Mouse (Mus musculus) ES-Bruce4 (cell line): ENCODE measurements around the gene Klhl29. TPM values are rescaled to one million over a fixed set of nuclear protein-coding genes. Genes with fewer than 3 reads are reported as not detected.

Experiments used
- H3K27ac ChIP-seq: 2 replicates; pipeline ENCODE4 v1.5.1; 2012; ENCODE audit warnings: low read length, inconsistent platforms; ENCODE audit not compliant: insufficient read depth
- H3K27me3 ChIP-seq: 2 replicates; pipeline ENCODE4 v1.6.1; 2012; ENCODE audit warnings: mild to moderate bottlenecking, low read length, inconsistent platforms; ENCODE audit not compliant: control insufficient read depth, poor library complexity, insufficient read depth, severe bottlenecking
- H3K36me3 ChIP-seq: 2 replicates; pipeline ENCODE4 v1.6.1; 2012; ENCODE audit warnings: inconsistent platforms, mild to moderate bottlenecking, low read length, moderate library complexity; ENCODE audit not compliant: control insufficient read depth, poor library complexity, insufficient read depth, severe bottlenecking
- H3K4me1 ChIP-seq: one replicate; pipeline ENCODE4 v1.8.1; 2011; ENCODE audit warnings: low read length; ENCODE audit not compliant: control insufficient read depth, insufficient read depth
- H3K4me3 ChIP-seq: 2 replicates; pipeline ENCODE4 v1.5.1; 2011; ENCODE audit warnings: low read depth, mild to moderate bottlenecking, low read length
- H3K9ac ChIP-seq: 2 replicates; pipeline ENCODE4 v1.6.1; 2012; ENCODE audit warnings: low read depth, mild to moderate bottlenecking, inconsistent platforms; ENCODE audit not compliant: poor library complexity, severe bottlenecking
- H3K9me3 ChIP-seq: replicated peaks from 2 replicates; pipeline ENCODE4 v1.6.1; 2012; ENCODE audit warnings: mild to moderate bottlenecking, low read length, inconsistent platforms; ENCODE audit not compliant: control insufficient read depth, poor library complexity, insufficient read depth, severe bottlenecking
- CTCF ChIP-seq: IDR thresholded peaks from one replicate; pipeline ENCODE4 v1.8.1; 2011; ENCODE audit warnings: low read depth, low read length
- EP300 ChIP-seq: IDR thresholded peaks from 2 replicates; pipeline ENCODE4 v1.6.1; 2011; ENCODE audit warnings: low read depth, low read length; ENCODE audit not compliant: insufficient read depth
- POLR2A ChIP-seq: IDR thresholded peaks from one replicate; pipeline ENCODE4 v1.8.1; 2011; ENCODE audit warnings: low read length; ENCODE audit not compliant: insufficient read depth
- polyA plus RNA-seq: library from polyadenylated mRNA; stranded (reverse); fragments of >200 nt; gene quantifications from 2 replicates; pipeline ENCODE4 v1.2.4, GENCODE M21; 2011; ENCODE audit warnings: low read depth; ENCODE audit not compliant: missing spikeins, insufficient read depth, insufficient read length

The Klhl29 gene
- polyA plus RNA-seq, 1 experiment, result 0.49 TPM

GRCm38 (mm10) chr12:5334956-5335355 is 40.5 kb downstream of the Klhl29 start:
- Histone ChIP-seq H3K27ac (no peak overlapping the region), H3K27me3 (no peaks in the 10 kb centered on the region), H3K36me3 (no peaks in the 10 kb centered on the region), H3K4me1 (no peaks in the 10 kb centered on the region), H3K4me3 (no peak overlapping the region), H3K9ac (no peak overlapping the region), H3K9me3 (no peaks in the 10 kb centered on the region)
- no peak for TF ChIP-seq EP300
- no peak for TF ChIP-seq POLR2A
- TF ChIP-seq CTCF, result no peak

GRCm38 (mm10) chr12:5334175-5334574 is 41.3 kb downstream of the Klhl29 start:
- Histone ChIP-seq H3K27ac (no peak overlapping the region), H3K27me3 (no peaks in the 10 kb centered on the region), H3K36me3 (no peaks in the 10 kb centered on the region), H3K9ac (no peak overlapping the region), H3K4me1 (no peaks in the 10 kb centered on the region), H3K9me3 (no peaks in the 10 kb centered on the region), H3K4me3 (no peak overlapping the region)
- TF ChIP-seq EP300 (no peak), POLR2A (no peak), CTCF (no peak)

- TF ChIP-seq CTCF (no peak), POLR2A (no peak), EP300 (no peak)
- H3K4me3 ChIP-seq, result no peak overlapping the region
- no peaks in the 10 kb centered on the region for H3K36me3 ChIP-seq
- no peak overlapping the region for H3K9ac ChIP-seq
- no peaks in the 10 kb centered on the region for H3K4me1 ChIP-seq
- H3K27ac ChIP-seq, result no peak overlapping the region
- H3K27me3 ChIP-seq, result no peaks in the 10 kb centered on the region
- no peaks in the 10 kb centered on the region for H3K9me3 ChIP-seq
These were observed 43.5 kb downstream of the Klhl29 start for GRCm38 (mm10) chr12:5331810-5332484.

GRCm38 (mm10) chr12:5330496-5331070 is 44.9 kb downstream of the Klhl29 start:
- no peak for TF ChIP-seq EP300
- no peak for TF ChIP-seq POLR2A
- no peak for TF ChIP-seq CTCF
- Histone ChIP-seq H3K9ac (no peak overlapping the region), H3K4me3 (no peak overlapping the region), H3K27ac (no peak overlapping the region), H3K4me1 (no peaks in the 10 kb centered on the region), H3K9me3 (no peaks in the 10 kb centered on the region), H3K36me3 (no peaks in the 10 kb centered on the region), H3K27me3 (no peaks in the 10 kb centered on the region)

- H3K4me3 ChIP-seq, result no peak overlapping the region
- H3K27ac ChIP-seq, result no peak overlapping the region
- no peaks in the 10 kb centered on the region for H3K9me3 ChIP-seq
- no peak overlapping the region for H3K9ac ChIP-seq
- H3K36me3 ChIP-seq, result no peaks in the 10 kb centered on the region
- TF ChIP-seq CTCF, result no peak
- TF ChIP-seq EP300, result no peak
- TF ChIP-seq POLR2A, result no peak
- H3K27me3 ChIP-seq, result no peaks in the 10 kb centered on the region
- H3K4me1 ChIP-seq, result no peaks in the 10 kb centered on the region
These were observed 52.9 kb downstream of the Klhl29 start for GRCm38 (mm10) chr12:5322444-5323087.

GRCm38 (mm10) chr12:5321017-5321416 is 54.5 kb downstream of the Klhl29 start:
- TF ChIP-seq CTCF (no peak), POLR2A (no peak), EP300 (no peak)
- Histone ChIP-seq H3K27ac (no peak overlapping the region), H3K4me3 (no peak overlapping the region), H3K9me3 (no peaks in the 10 kb centered on the region), H3K36me3 (no peaks in the 10 kb centered on the region), H3K9ac (no peak overlapping the region), H3K4me1 (no peaks in the 10 kb centered on the region), H3K27me3 (no peaks in the 10 kb centered on the region)
